Mouse (Mus musculus) CH12.LX (cell line): Measurements from ENCODE around the gene Ubtf. TPM values are rescaled to one million over a fixed set of nuclear protein-coding genes. Genes with fewer than 3 reads are reported as not detected.

Experiments used
- DNase-seq: peaks from one replicate; pipeline ENCODE4 v3.0.0-alpha.2; 2013; ENCODE audit errors: extremely low read depth
- H3K27ac ChIP-seq: 2 replicates; pipeline ENCODE4 v1.5.1; 2012; ENCODE audit warnings: low read depth, mild to moderate bottlenecking, control low read depth, moderate library complexity; ENCODE audit not compliant: insufficient read depth
- H3K27me3 ChIP-seq: replicated peaks from 2 replicates; pipeline ENCODE3; 2012; ENCODE audit warnings: inconsistent platforms
- H3K36me3 ChIP-seq, 2 experiments: replicated peaks in 1 of 2; 2 replicates each; pipeline versions ENCODE3 to v1.6.1; 2012; ENCODE audit warnings: inconsistent platforms in 1 of 2, low read length in 1 of 2, mild to moderate bottlenecking in 1 of 2, mixed read lengths in 1 of 2, moderate library complexity in 1 of 2; ENCODE audit not compliant: control insufficient read depth in 1 of 2, insufficient read depth in 1 of 2
- H3K4me1 ChIP-seq, 2 experiments: 2 replicates each; pipeline ENCODE4 v1.6.1; 2012; ENCODE audit warnings: inconsistent platforms in 1 of 2, moderate library complexity in 1 of 2; ENCODE audit not compliant: insufficient read depth in 2 of 2, control insufficient read depth in 1 of 2
- H3K4me2 ChIP-seq: 2 replicates; pipeline ENCODE4 v1.6.1; 2012; ENCODE audit warnings: low read depth, mild to moderate bottlenecking, control low read depth; ENCODE audit not compliant: poor library complexity, insufficient read depth, severe bottlenecking
- H3K4me3 ChIP-seq, 3 experiments: fragments of 150-350 bp in 1 of 3; sonication (generic) in 1 of 3; replicated peaks in 1 of 3; 2 replicates each; pipeline versions ENCODE3 to v1.5.1; 2011 to 2012; ENCODE audit warnings: low read depth in 2 of 3, low read length in 2 of 3, mild to moderate bottlenecking in 2 of 3, moderate library complexity in 2 of 3, control low read depth in 1 of 3, improper control_type of control experiment in 1 of 3, inconsistent platforms in 1 of 3, mixed read lengths in 1 of 3; ENCODE audit not compliant: poor library complexity in 1 of 3
- H3K79me2 ChIP-seq: replicated peaks from 2 replicates; pipeline ENCODE4 v1.6.1; 2012; ENCODE audit warnings: mild to moderate bottlenecking, moderate library complexity; ENCODE audit not compliant: control insufficient read depth, poor library complexity, insufficient read depth, severe bottlenecking; ENCODE audit errors: extremely low read depth
- H3K9ac ChIP-seq: 2 replicates; pipeline ENCODE4 v1.6.1; 2012; ENCODE audit warnings: low read depth, mild to moderate bottlenecking, control low read depth, moderate library complexity; ENCODE audit not compliant: insufficient read depth
- H3K9me3 ChIP-seq: replicated peaks from 2 replicates; pipeline ENCODE3; 2012; ENCODE audit warnings: low read length, inconsistent platforms, mixed read lengths
- BHLHE40 ChIP-seq: IDR thresholded peaks from 2 replicates; pipeline ENCODE4 v1.6.1; 2011; ENCODE audit warnings: mild to moderate bottlenecking, low read depth, low read length, improper control_type of control experiment
- CHD1 ChIP-seq: IDR thresholded peaks from 2 replicates; pipeline ENCODE4 v1.6.1; 2012; ENCODE audit warnings: low read depth, low read length, improper control_type of control experiment, inconsistent platforms
- CHD2 ChIP-seq: IDR thresholded peaks from 2 replicates; pipeline ENCODE4 v1.6.1; 2011; ENCODE audit warnings: low read length, improper control_type of control experiment
- CTCF ChIP-seq, 2 experiments: IDR thresholded peaks in 1 of 2; conservative IDR thresholded peaks in 1 of 2; 2 replicates each; pipeline ENCODE4 v1.5.1; 2011 to 2012; ENCODE audit warnings: low read depth in 2 of 2, low read length in 2 of 2, improper control_type of control experiment in 1 of 2, inconsistent platforms in 1 of 2, mild to moderate bottlenecking in 1 of 2, moderate library complexity in 1 of 2
- E2F4 ChIP-seq: IDR thresholded peaks from 2 replicates; pipeline ENCODE4 v1.6.1; 2011; ENCODE audit warnings: low read depth, low read length, improper control_type of control experiment; ENCODE audit not compliant: insufficient replicate concordance
- ELF1 ChIP-seq: IDR thresholded peaks from 2 replicates; pipeline ENCODE4 v1.6.1; 2014; ENCODE audit warnings: low read depth, mild to moderate bottlenecking, inconsistent platforms, low read length, improper control_type of control experiment
- EP300 ChIP-seq: IDR thresholded peaks from 2 replicates; pipeline ENCODE4 v1.6.1; 2011; ENCODE audit warnings: low read length, improper control_type of control experiment
- ETS1 ChIP-seq: conservative IDR thresholded peaks from 2 replicates; pipeline ENCODE4 v1.6.1; 2012; ENCODE audit warnings: low read depth, mild to moderate bottlenecking, inconsistent platforms, low read length, improper control_type of control experiment, moderate library complexity
- HCFC1 ChIP-seq: IDR thresholded peaks from 2 replicates; pipeline ENCODE4 v1.6.1; 2012; ENCODE audit warnings: low read depth, mild to moderate bottlenecking, inconsistent platforms, low read length, improper control_type of control experiment
- IRF4 ChIP-seq: IDR thresholded peaks from 2 replicates; pipeline ENCODE4 v1.6.1; 2014; ENCODE audit warnings: low read depth, mild to moderate bottlenecking, inconsistent platforms, low read length, improper control_type of control experiment
- JUN ChIP-seq: IDR thresholded peaks from 2 replicates; pipeline ENCODE4 v1.6.1; 2011; ENCODE audit warnings: low read depth, mild to moderate bottlenecking, low read length, improper control_type of control experiment, moderate library complexity; ENCODE audit not compliant: insufficient read depth
- JUND ChIP-seq: conservative IDR thresholded peaks from 2 replicates; pipeline ENCODE4 v1.6.1; 2011; ENCODE audit warnings: low read depth, low read length, improper control_type of control experiment
- KAT2A ChIP-seq: IDR thresholded peaks from 2 replicates; pipeline ENCODE4 v1.6.1; 2012; ENCODE audit warnings: low read length, improper control_type of control experiment, inconsistent platforms; ENCODE audit not compliant: insufficient replicate concordance
- MAX ChIP-seq: IDR thresholded peaks from 2 replicates; pipeline ENCODE4 v1.6.1; 2011; ENCODE audit warnings: low read length, improper control_type of control experiment
- MXI1 ChIP-seq: IDR thresholded peaks from 2 replicates; pipeline ENCODE4 v1.6.1; 2011; ENCODE audit warnings: mild to moderate bottlenecking, low read depth, low read length, improper control_type of control experiment
- MYC ChIP-seq: IDR thresholded peaks from 2 replicates; pipeline ENCODE4 v1.6.1; 2011; ENCODE audit warnings: low read depth, mild to moderate bottlenecking, improper control_type of control experiment, low read length
- NELFE ChIP-seq: IDR thresholded peaks from 2 replicates; pipeline ENCODE4 v1.6.1; 2011; ENCODE audit warnings: low read depth, low read length, improper control_type of control experiment
- NRF1 ChIP-seq: IDR thresholded peaks from 2 replicates; pipeline ENCODE4 v1.6.1; 2014; ENCODE audit warnings: low read depth, mild to moderate bottlenecking, inconsistent platforms, low read length, improper control_type of control experiment, moderate library complexity
- POLR2A ChIP-seq: IDR thresholded peaks from 2 replicates; pipeline ENCODE4 v1.6.1; 2011; ENCODE audit warnings: low read depth, mild to moderate bottlenecking, improper control_type of control experiment, low read length
- POLR2AphosphoS2 ChIP-seq: IDR thresholded peaks from 2 replicates; pipeline ENCODE4 v1.6.1; 2011; ENCODE audit warnings: low read depth, low read length, improper control_type of control experiment
- RAD21 ChIP-seq: IDR thresholded peaks from 2 replicates; pipeline ENCODE4 v1.6.1; 2011; ENCODE audit warnings: low read depth, mild to moderate bottlenecking, low read length, improper control_type of control experiment, moderate library complexity
- RCOR1 ChIP-seq: conservative IDR thresholded peaks from 2 replicates; pipeline ENCODE4 v1.6.1; 2012; ENCODE audit warnings: low read depth, mild to moderate bottlenecking, inconsistent platforms, low read length, improper control_type of control experiment
- SIN3A ChIP-seq: IDR thresholded peaks from 2 replicates; pipeline ENCODE4 v1.6.1; 2012; ENCODE audit warnings: low read length, improper control_type of control experiment, inconsistent platforms
- SMC3 ChIP-seq: IDR thresholded peaks from 2 replicates; pipeline ENCODE4 v1.6.1; 2011; ENCODE audit warnings: low read depth, low read length, improper control_type of control experiment
- TBP ChIP-seq: conservative IDR thresholded peaks from 2 replicates; pipeline ENCODE4 v1.6.1; 2011; ENCODE audit warnings: low read depth, low read length, improper control_type of control experiment
- TCF12 ChIP-seq: IDR thresholded peaks from 2 replicates; pipeline ENCODE4 v1.6.1; 2014; ENCODE audit warnings: low read depth, mild to moderate bottlenecking, inconsistent platforms, low read length, improper control_type of control experiment
- UBTF ChIP-seq: IDR thresholded peaks from 2 replicates; pipeline ENCODE4 v1.6.1; 2012; ENCODE audit warnings: low read depth, mild to moderate bottlenecking, inconsistent platforms, low read length, improper control_type of control experiment, moderate library complexity
- USF1 ChIP-seq: IDR thresholded peaks from 2 replicates; pipeline ENCODE4 v1.6.1; 2014; ENCODE audit warnings: low read depth, mild to moderate bottlenecking, inconsistent platforms, low read length, improper control_type of control experiment
- USF2 ChIP-seq: conservative IDR thresholded peaks from 2 replicates; pipeline ENCODE4 v1.6.1; 2011; ENCODE audit warnings: low read depth, low read length, improper control_type of control experiment
- ZC3H11A ChIP-seq: IDR thresholded peaks from 2 replicates; pipeline ENCODE4 v1.6.1; 2012; ENCODE audit warnings: low read depth, mild to moderate bottlenecking, inconsistent platforms, low read length, improper control_type of control experiment
- ZKSCAN1 ChIP-seq: IDR thresholded peaks from 2 replicates; pipeline ENCODE4 v1.6.1; 2012; ENCODE audit warnings: low read depth, inconsistent platforms, low read length, improper control_type of control experiment, borderline replicate concordance
- ZNF384 ChIP-seq: IDR thresholded peaks from 2 replicates; pipeline ENCODE4 v1.6.1; 2012; ENCODE audit warnings: low read depth, low read length, improper control_type of control experiment, inconsistent platforms
- dilution Hi-C: fragments of 300-500 bp; cut with MboI; formaldehyde crosslinking; loops from 2 replicates; pipeline ENCODE4 v1.14.3; 2020; ENCODE audit warnings: low sequenced_read_pairs; ENCODE audit not compliant: extremely low pct_unique_long_range_greater_than_20kb, extremely low pct_ligation_motif_present
- in situ Hi-C: fragments of 300-500 bp; cut with MboI; formaldehyde crosslinking; loops from 3 replicates; pipeline ENCODE4 v1.14.3; 2019; ENCODE audit warnings: low sequenced_read_pairs, low pct_ligation_motif_present, low pct_unique_long_range_greater_than_20kb, mixed read lengths
- polyA plus RNA-seq: library from polyadenylated mRNA; unstranded; fragments of >175 nt; gene quantifications from 2 replicates; pipeline ENCODE4 v1.2.1, GENCODE M21; 2012; ENCODE audit warnings: low read depth; ENCODE audit not compliant: insufficient read length
- total RNA-seq, 2 experiments: library from RNA; depleted of rRNA; stranded (reverse); fragments of 300-350 nt in 1 of 2; fragments of >200 nt in 1 of 2; gene quantifications; 2 replicates each; pipeline ENCODE4 v1.2.3; 2012 to 2014

The Ubtf gene
- total and polyA plus RNA-seq, 3 experiments = 89.9 to 126 (median 124) TPM

- in situ Hi-C loops = no loop called here
- peaks cover 69 to 92% of the 10 kb centered on the region in 2 experiments for H3K36me3 ChIP-seq
- H3K4me1 ChIP-seq = peaks cover 18 to 50% of the 10 kb centered on the region in 2 experiments
Observed at GRCm38 (mm10) chr11:102308979-102309378, 10.6 kb downstream of the Ubtf start.

DNA sequence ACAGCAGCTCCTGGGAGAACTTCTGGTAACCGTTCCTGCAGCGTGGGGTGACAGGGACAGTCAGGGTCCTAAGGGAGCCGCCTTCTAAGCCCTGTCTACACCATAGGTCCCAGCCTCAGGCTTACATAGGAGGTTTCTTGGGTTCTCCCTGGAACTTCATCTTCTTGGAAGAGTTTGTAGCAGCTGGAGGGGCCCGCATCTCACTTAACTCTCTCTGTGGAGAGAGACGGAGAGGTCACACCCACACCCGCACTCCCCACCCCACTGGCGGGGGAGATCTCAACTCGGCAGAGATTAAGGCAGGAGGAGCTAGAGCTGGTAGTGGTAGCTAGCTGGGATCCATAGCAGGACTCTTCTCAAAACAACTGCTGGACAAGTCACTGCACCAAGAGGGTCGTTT, 11.4 kb downstream of the Ubtf start:
- no peaks in the 10 kb centered on the region for H3K27me3 ChIP-seq
- H3K36me3 ChIP-seq = peaks cover 61 to 85% of the 10 kb centered on the region in 2 experiments
- in situ Hi-C loops = no loop called here
- TF ChIP-seq JUND (no peak), RAD21 (no peak), HCFC1 (no peak), MXI1 (no peak), ZNF384 (no peak), JUN (no peak), POLR2A (no peak), ELF1 (no peak), CTCF (conservative IDR thresholded peaks at IDR 0.05 in 1 of 2, IDR thresholded peaks at IDR 0.05 in 1 of 2; ENCODE audit: low read depth in 2 of 2, low read length in 2 of 2) (no peak), BHLHE40 (no peak), CHD1 (no peak), NELFE (no peak), USF1 (no peak), MAX (no peak), SIN3A (no peak)
- TF ChIP-seq, all 38 proteins: peak for 0
- no peak overlapping the region for H3K27ac ChIP-seq
- no peak for DNase-seq
- dilution Hi-C loops = loop anchor here (25.0 kb wide), 1 partner anchor 104 kb away; the partner anchor contains the start of gene Slc25a39
- no peaks in the 10 kb centered on the region for H3K79me2 ChIP-seq
- no peaks in the 10 kb centered on the region for H3K9me3 ChIP-seq
- H3K9ac ChIP-seq = no peak overlapping the region
- H3K4me2 ChIP-seq = no peak overlapping the region
- H3K4me3 ChIP-seq = no peak overlapping the region
- H3K4me1 ChIP-seq = peaks cover 18 to 46% of the 10 kb centered on the region in 2 experiments

More at GRCm38 (mm10) chr11:102308979-102309378, 10.6 kb downstream of the Ubtf start:
- peak overlapping the region; percentile 53 for H3K27ac ChIP-seq
- H3K79me2 ChIP-seq = peaks cover 2% of the 10 kb centered on the region
- DNase-seq = peak; percentile 99
- no peak for TF ChIP-seq ZKSCAN1
- TF ChIP-seq ZNF384 = peak; percentile 59
- no peak for TF ChIP-seq JUN
- peak; percentile 86; the same call in 1 of the 2 replicates for TF ChIP-seq POLR2AphosphoS2
- peak; percentile 96 for TF ChIP-seq SMC3
- TF ChIP-seq KAT2A = 0 out of 2 replicates have a peak, but pooled peaks have one; percentile 38
- TF ChIP-seq CTCF (conservative IDR thresholded peaks at IDR 0.05 in 1 of 2, IDR thresholded peaks at IDR 0.05 in 1 of 2; ENCODE audit: low read depth in 2 of 2, low read length in 2 of 2) = peak; percentile 70 to 99
- peak; percentile 96 for TF ChIP-seq SIN3A
- TF ChIP-seq NELFE = peak; percentile 63
- TF ChIP-seq HCFC1 = peak; percentile 74
- peak; percentile 57; the same call in 1 of the 2 replicates for TF ChIP-seq IRF4
- peak; percentile 77 for TF ChIP-seq TCF12
- TF ChIP-seq NRF1 = peak; percentile 62
- TF ChIP-seq USF2 = no peak
- 0 out of 2 replicates have a peak, but pooled peaks have one; percentile 44 for TF ChIP-seq TBP
- peak; percentile 15; the same call in 1 of the 2 replicates for TF ChIP-seq BHLHE40
- peak; percentile 99 for TF ChIP-seq MXI1
- no peak for TF ChIP-seq EP300
- no peak; the same call in none of the 2 replicates for TF ChIP-seq RAD21
- TF ChIP-seq ETS1 = peak; percentile 41; the same call in 1 of the 2 replicates
- peak; percentile 92 for TF ChIP-seq POLR2A
- TF ChIP-seq UBTF = 0 out of 2 replicates have a peak, but pooled peaks have one; percentile 21
- TF ChIP-seq ZC3H11A = peak; percentile 81
- TF ChIP-seq MYC = peak; percentile 95
- peak; percentile 95 for TF ChIP-seq ELF1
- no peak for TF ChIP-seq E2F4
- no peak; the same call in 1 of the 2 replicates for TF ChIP-seq CHD2
- TF ChIP-seq JUND = no peak
- peak; percentile 87 for TF ChIP-seq MAX
- TF ChIP-seq RCOR1 = no peak
- peak overlapping the region; percentile 27; the same call in 1 of the 2 replicates for H3K9ac ChIP-seq
- dilution Hi-C loops = loop anchor here (25.0 kb wide), 1 partner anchor 103 kb away; the partner anchor contains the start of gene Slc25a39
- no peaks in the 10 kb centered on the region for H3K9me3 ChIP-seq
- peak overlapping the region; percentile 45 to 62 (median 59) for H3K4me3 ChIP-seq
- H3K4me2 ChIP-seq = peak overlapping the region; percentile 71
- H3K27me3 ChIP-seq = no peaks in the 10 kb centered on the region
